Mouse (Mus musculus) lung, postnatal 0 days (tissue): ENCODE measurements at regions not wholly inside any gene's neighbourhood (a gene's known extent, or its start where the extent isn't known, plus 50 kb on each side); places are given as distances from the start of the nearest gene placed in this dataset.

Experiments
- ATAC-seq: fragments of 200-750 bp; cut with Nextera tagmentation; 2 replicates; pipeline ENCODE4 v1.8.0; 2017; ENCODE audit warnings: moderate library complexity
- DNase-seq: peaks from one replicate; pipeline ENCODE4 v3.0.0-alpha.2; 2016; ENCODE audit warnings: low spot score
- H3K27ac ChIP-seq: fragments of 300-500 bp; sonication (generic); 2 replicates; pipeline ENCODE4 v1.5.1; 2014; ENCODE audit warnings: antibody characterized with exemption, mild to moderate bottlenecking, low read length, mixed read lengths
- H3K27me3 ChIP-seq: fragments of 300-500 bp; sonication (generic); replicated peaks from 2 replicates; pipeline ENCODE4 v1.6.1; 2014; ENCODE audit warnings: low read length, mixed read lengths; ENCODE audit not compliant: insufficient read depth
- H3K36me3 ChIP-seq: fragments of 300-500 bp; sonication (generic); 2 replicates; pipeline ENCODE4 v1.6.1; 2014; ENCODE audit warnings: low read length, mixed read lengths; ENCODE audit not compliant: insufficient read depth
- H3K4me1 ChIP-seq: fragments of 300-500 bp; sonication (generic); 2 replicates; pipeline ENCODE4 v1.6.1; 2014; ENCODE audit warnings: antibody characterized with exemption, low read depth, low read length, mixed read lengths; ENCODE audit not compliant: insufficient read depth
- H3K4me2 ChIP-seq: fragments of 300-500 bp; sonication (generic); replicated peaks from 2 replicates; pipeline ENCODE4 v1.6.1; 2014; ENCODE audit warnings: low read depth, mild to moderate bottlenecking, low read length, moderate library complexity, mixed read lengths
- H3K4me3 ChIP-seq: fragments of 300-500 bp; sonication (generic); 2 replicates; pipeline ENCODE4 v1.5.1; 2014; ENCODE audit warnings: low read depth, low read length
- H3K9ac ChIP-seq: fragments of 300-500 bp; sonication (generic); replicated peaks from 2 replicates; pipeline ENCODE4 v1.6.1; 2014; ENCODE audit warnings: low read depth, mild to moderate bottlenecking
- H3K9me3 ChIP-seq: fragments of 300-500 bp; sonication (generic); 2 replicates; pipeline ENCODE4 v1.6.1; 2016; ENCODE audit warnings: low read length, mixed read lengths
- CTCF ChIP-seq: IDR thresholded peaks from 2 replicates; pipeline ENCODE4 v1.5.1; 2016; ENCODE audit warnings: antibody characterized with exemption, mild to moderate bottlenecking
- EP300 ChIP-seq: IDR thresholded peaks from 2 replicates; pipeline ENCODE4 v1.6.1; 2016; ENCODE audit warnings: antibody characterized with exemption, mild to moderate bottlenecking, control low read depth
- WGBS: fragments of 180-500 bp; shearing (Covaris S2); extraction: QIAGEN DNeasy Blood & Tissue Kit; methylation state at CpG from one replicate; pipeline ENCODE4 v1.1.7; 2014; 5-methylcytosine and 5-hydroxymethylcytosine counted together

GRCm38 (mm10) chr5:97642251-97642650 lies 185.4 kb upstream of the Gk2 start:
- Histone ChIP-seq H3K4me1 (no peaks in the 10 kb centered on the region), H3K9me3 (no peaks in the 10 kb centered on the region), H3K9ac (no peak overlapping the region), H3K4me3 (no peak overlapping the region), H3K27me3 (no peaks in the 10 kb centered on the region), H3K36me3 (no peaks in the 10 kb centered on the region), H3K4me2 (no peak overlapping the region), H3K27ac (no peak overlapping the region)
- DNase-seq (no peak), ATAC-seq (no peak)
- no peak for TF ChIP-seq CTCF
- no peak for TF ChIP-seq EP300
- WGBS = 74% methylated on average over 13 of the region's 13 CpGs

GRCm38 (mm10) chr5:97641646-97642045 lies 184.8 kb upstream of the Gk2 start:
- Histone ChIP-seq H3K9ac (no peak overlapping the region), H3K4me1 (no peaks in the 10 kb centered on the region), H3K27ac (no peak overlapping the region), H3K9me3 (no peaks in the 10 kb centered on the region), H3K4me3 (no peak overlapping the region), H3K27me3 (no peaks in the 10 kb centered on the region), H3K36me3 (no peaks in the 10 kb centered on the region), H3K4me2 (no peak overlapping the region)
- DNase-seq = no peak
- ATAC-seq = no peak
- TF ChIP-seq EP300 (no peak), CTCF (no peak)
- 89% methylated on average over 12 of the region's 12 CpGs for WGBS

- H3K27me3 ChIP-seq = no peaks in the 10 kb centered on the region
- no peak overlapping the region for H3K9ac ChIP-seq
- no peaks in the 10 kb centered on the region for H3K4me1 ChIP-seq
- H3K4me2 ChIP-seq = no peak overlapping the region
- no peak overlapping the region for H3K4me3 ChIP-seq
- H3K27ac ChIP-seq = no peak overlapping the region
- ATAC-seq (no peak), DNase-seq (no peak)
- WGBS = 70% methylated on average over 7 of the region's 7 CpGs
- no peaks in the 10 kb centered on the region for H3K36me3 ChIP-seq
- TF ChIP-seq EP300 (no peak), CTCF (no peak)
- no peaks in the 10 kb centered on the region for H3K9me3 ChIP-seq
Observed at GRCm38 (mm10) chr5:97636357-97636756, 179.5 kb upstream of the Gk2 start.

- ATAC-seq (no peak), DNase-seq (no peak)
- H3K9me3 ChIP-seq = no peaks in the 10 kb centered on the region
- no peak overlapping the region for H3K27ac ChIP-seq
- no peak overlapping the region for H3K9ac ChIP-seq
- no peaks in the 10 kb centered on the region for H3K36me3 ChIP-seq
- H3K4me3 ChIP-seq = no peak overlapping the region
- H3K4me2 ChIP-seq = no peak overlapping the region
- 81% methylated on average over 6 of the region's 6 CpGs for WGBS
- TF ChIP-seq EP300 = no peak
- no peak for TF ChIP-seq CTCF
- no peaks in the 10 kb centered on the region for H3K27me3 ChIP-seq
- no peaks in the 10 kb centered on the region for H3K4me1 ChIP-seq
Observed at GRCm38 (mm10) chr5:97633766-97634165, 176.9 kb upstream of the Gk2 start.

- no peak for DNase-seq
- H3K4me2 ChIP-seq = no peak overlapping the region
- H3K36me3 ChIP-seq = no peaks in the 10 kb centered on the region
- no peak overlapping the region for H3K9ac ChIP-seq
- ATAC-seq = no peak
- no peak overlapping the region for H3K27ac ChIP-seq
- WGBS = 74% methylated on average over 7 of the region's 7 CpGs
- no peaks in the 10 kb centered on the region for H3K4me1 ChIP-seq
- H3K4me3 ChIP-seq = no peak overlapping the region
- TF ChIP-seq EP300 (no peak), CTCF (no peak)
- no peaks in the 10 kb centered on the region for H3K27me3 ChIP-seq
- H3K9me3 ChIP-seq = no peaks in the 10 kb centered on the region
Observed at GRCm38 (mm10) chr5:97632791-97633190, 176.0 kb upstream of the Gk2 start.

GRCm38 (mm10) chr5:97625200-97625599 lies 168.4 kb upstream of the Gk2 start:
- Histone ChIP-seq H3K4me3 (no peak overlapping the region), H3K36me3 (no peaks in the 10 kb centered on the region), H3K27ac (no peak overlapping the region), H3K9ac (no peak overlapping the region), H3K4me2 (no peak overlapping the region), H3K9me3 (no peaks in the 10 kb centered on the region), H3K4me1 (no peaks in the 10 kb centered on the region), H3K27me3 (no peaks in the 10 kb centered on the region)
- ATAC-seq (no peak), DNase-seq (no peak)
- no peak for TF ChIP-seq CTCF
- no peak for TF ChIP-seq EP300
- 94% methylated on average over 3 of the region's 3 CpGs for WGBS

- DNase-seq = no peak
- no peak for TF ChIP-seq EP300
- no peak for TF ChIP-seq CTCF
- no peak overlapping the region for H3K4me2 ChIP-seq
- ATAC-seq = no peak
- no peak overlapping the region for H3K9ac ChIP-seq
- H3K36me3 ChIP-seq = no peaks in the 10 kb centered on the region
- no peaks in the 10 kb centered on the region for H3K27me3 ChIP-seq
- H3K27ac ChIP-seq = no peak overlapping the region
- WGBS = 69% methylated on average over 2 of the region's 2 CpGs
- H3K4me3 ChIP-seq = no peak overlapping the region
- H3K4me1 ChIP-seq = no peaks in the 10 kb centered on the region
- no peaks in the 10 kb centered on the region for H3K9me3 ChIP-seq
Observed at GRCm38 (mm10) chr5:97619890-97620289, 163.1 kb upstream of the Gk2 start.
